Mouse (Mus musculus) liver, adult 2 months (tissue): Measurements from ENCODE around the gene Zfp219.

ENCODE experiments used
- CTCF ChIP-seq: fragments of 200-500 bp; IDR thresholded peaks from 2 replicates; pipeline ENCODE4 v1.5.1; 2011; ENCODE audit warnings: low read depth, low read length, control low read depth
- POLR2A ChIP-seq: fragments of 200-500 bp; IDR thresholded peaks from 2 replicates; pipeline ENCODE4 v1.6.1; 2011; ENCODE audit warnings: low read length, control low read depth; ENCODE audit not compliant: insufficient read depth; ENCODE audit errors: extremely low read depth

GRCm38 (mm10) chr14:51989461-51989970 lies 31.0 kb downstream of the Zfp219 start:
- no peak for TF ChIP-seq CTCF
- TF ChIP-seq POLR2A = no peak
